Mouse (Mus musculus) layer of hippocampus, adult 9-11 months (tissue): ENCODE measurements around the gene Cdc42ep3.
A peak's percentile ranks its signal among the peaks of the same experiment; 100 is the strongest.

ENCODE experiments used
- DNase-seq: peaks from one replicate; pipeline ENCODE4 v3.0.0; 2022

The Cdc42ep3 gene

GRCm38 (mm10) chr17:79354444-79355270 is at the start of gene Cdc42ep3:
Gene Cdc42ep3, minus strand, starts transcription at chr17:79355091.
- DNase-seq = peak; percentile 44

- no peak for DNase-seq
Measured at GRCm38 (mm10) chr17:79400356-79400755, 45.5 kb upstream of the Cdc42ep3 start.

DNA sequence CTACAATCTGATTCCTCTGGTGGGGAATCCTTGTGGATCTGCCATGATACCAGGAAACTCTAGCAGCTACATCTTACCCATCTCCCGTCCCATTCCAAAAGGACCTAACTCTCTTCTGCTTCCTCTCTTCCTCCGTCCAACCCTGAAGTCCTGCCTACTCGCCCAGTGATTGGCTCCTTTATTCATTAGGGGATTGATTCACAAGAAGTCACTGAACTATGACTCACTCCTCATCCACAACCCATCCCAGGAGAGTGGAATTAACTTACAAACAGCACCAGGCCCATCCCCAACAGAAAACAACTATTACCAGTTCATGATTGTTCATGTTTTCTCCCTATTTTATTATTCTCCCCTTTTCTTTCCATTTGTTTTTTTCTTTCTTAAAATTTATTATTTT is 43.5 kb upstream of the Cdc42ep3 start:
- no peak for DNase-seq

DNA sequence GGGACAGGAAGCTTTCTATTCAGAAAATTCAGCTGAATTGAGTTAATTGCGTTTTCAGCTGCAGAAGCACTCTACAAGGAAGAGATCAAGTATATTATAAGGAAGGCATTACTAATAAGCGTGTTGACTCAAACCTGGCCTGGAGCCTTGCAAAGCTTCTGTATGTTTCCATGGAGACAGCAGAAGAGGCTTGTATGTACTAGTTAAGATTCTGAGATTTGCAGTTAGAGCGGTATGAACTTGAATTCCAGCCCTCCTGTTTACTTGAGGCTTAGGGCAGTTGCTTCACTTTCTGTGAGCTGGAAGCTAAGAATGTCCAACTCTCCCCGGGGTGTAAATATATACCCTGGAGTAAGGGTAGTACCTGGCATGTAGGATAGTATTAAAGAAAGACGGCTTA is 39.9 kb upstream of the Cdc42ep3 start:
- DNase-seq = no peak

DNA sequence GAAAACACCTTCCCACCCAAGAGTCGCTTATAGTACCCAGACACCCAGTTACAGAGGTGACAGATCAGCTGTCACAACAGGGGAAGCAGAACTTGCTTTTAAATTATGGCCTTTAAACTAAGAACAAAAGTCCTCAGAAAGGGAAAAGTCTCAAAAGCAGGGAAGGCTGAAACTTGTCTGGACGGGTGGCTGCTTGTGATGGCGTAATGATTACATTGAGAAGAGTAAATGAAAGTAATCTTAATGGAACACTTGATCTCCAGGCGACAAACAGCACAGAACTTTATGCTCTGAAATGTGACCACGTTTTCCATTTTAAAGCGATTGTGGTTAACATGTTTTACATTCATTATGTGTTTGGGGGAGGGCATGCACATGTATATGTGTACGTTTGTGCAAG is 39.0 kb upstream of the Cdc42ep3 start:
- no peak for DNase-seq

GRCm38 (mm10) chr17:79387465-79388066 is 32.7 kb upstream of the Cdc42ep3 start:
- no peak for DNase-seq

DNA sequence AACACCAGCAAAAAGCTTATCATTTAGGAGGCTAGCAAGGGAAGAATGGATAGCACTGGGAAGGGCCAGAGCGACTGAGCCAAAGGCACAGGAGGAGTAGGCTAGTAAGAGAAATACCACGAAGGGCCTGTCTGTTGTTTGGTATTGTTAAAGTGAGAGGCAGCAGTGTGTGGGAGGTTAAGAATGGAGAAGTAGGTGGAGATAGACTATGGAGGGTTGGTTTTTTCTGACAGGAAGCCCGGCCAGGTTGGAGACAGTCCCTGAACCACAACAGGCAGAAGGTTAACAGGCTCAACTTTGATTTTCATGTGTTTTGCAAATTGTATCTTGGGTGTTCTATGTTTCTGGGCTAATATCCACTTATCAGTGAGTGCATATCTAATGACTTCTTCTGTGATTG is 26.6 kb upstream of the Cdc42ep3 start:
- no peak for DNase-seq

DNA sequence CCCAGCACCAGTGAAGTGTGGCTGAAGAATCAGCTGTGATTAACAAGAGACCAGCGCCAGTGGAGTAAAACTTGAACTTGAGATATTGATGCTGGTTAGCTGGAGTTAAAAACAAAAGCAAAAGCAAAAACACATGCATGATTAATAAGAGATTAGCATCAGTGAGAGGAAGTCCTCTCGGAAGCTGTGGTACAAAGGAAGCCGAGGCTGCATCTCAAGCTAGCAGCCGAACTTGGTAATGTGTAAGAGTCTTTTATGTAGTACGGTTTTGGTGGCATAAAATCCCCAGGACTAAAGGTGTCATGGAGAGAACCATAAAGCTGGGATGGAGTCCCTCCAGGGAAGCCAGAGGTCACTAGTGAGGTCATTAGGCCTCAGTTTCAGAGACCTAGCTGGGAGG is 24.3 kb upstream of the Cdc42ep3 start:
- DNase-seq = no peak

GRCm38 (mm10) chr17:79376434-79377210 is 21.7 kb upstream of the Cdc42ep3 start:
- DNase-seq = no peak

- no peak for DNase-seq
Measured at GRCm38 (mm10) chr17:79372973-79373372, 18.1 kb upstream of the Cdc42ep3 start.

GRCm38 (mm10) chr17:79364749-79365450 is 10.0 kb upstream of the Cdc42ep3 start:
- DNase-seq = no peak

DNA sequence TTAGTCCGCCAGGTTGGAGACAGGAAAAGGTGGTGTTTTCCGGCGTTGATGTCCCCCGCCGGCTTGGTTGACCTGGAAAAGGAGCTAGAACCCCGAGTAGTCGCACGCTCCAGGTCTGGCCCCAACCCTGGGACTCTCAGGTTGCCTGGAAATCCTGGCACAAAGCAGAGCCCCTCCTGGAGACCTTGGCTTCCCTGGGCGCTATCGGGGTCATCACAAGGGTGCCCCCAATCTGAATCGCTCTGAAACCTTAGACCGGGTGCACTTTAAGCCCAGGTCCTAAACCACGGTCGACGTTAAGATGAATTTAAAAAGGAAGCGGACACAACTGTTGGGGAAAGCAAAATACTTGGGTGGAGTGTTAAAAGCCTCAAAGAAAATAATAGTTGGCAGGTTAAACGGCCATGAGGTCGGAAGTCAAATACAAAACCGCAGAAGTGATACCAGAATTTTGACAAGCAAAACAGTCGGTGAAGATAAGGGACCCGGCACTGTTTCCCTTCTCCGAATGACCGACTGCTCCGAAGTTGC is 1.2 kb upstream of the Cdc42ep3 start:
- DNase-seq = no peak

- DNase-seq = peak; percentile 35
Measured at GRCm38 (mm10) chr17:79355271-79355991, 540 bp upstream of the Cdc42ep3 start.

DNA sequence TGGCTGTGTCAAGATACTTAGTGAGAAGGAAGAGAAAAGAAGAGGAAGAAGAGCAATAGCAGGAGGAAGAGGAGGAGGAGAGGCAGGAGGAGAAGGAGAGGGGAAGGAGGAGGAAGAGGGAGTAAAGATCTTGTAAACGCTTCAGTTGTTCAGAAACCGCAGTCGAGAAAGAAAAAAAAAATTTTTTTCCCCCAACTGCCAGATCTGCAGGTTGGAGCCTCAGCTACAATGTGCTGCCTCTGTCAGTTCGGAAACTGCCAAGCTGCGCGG is 782 bp downstream of the Cdc42ep3 start:
- DNase-seq = no peak

- no peak for DNase-seq
Measured at GRCm38 (mm10) chr17:79353446-79354173, 1.3 kb downstream of the Cdc42ep3 start.

DNA sequence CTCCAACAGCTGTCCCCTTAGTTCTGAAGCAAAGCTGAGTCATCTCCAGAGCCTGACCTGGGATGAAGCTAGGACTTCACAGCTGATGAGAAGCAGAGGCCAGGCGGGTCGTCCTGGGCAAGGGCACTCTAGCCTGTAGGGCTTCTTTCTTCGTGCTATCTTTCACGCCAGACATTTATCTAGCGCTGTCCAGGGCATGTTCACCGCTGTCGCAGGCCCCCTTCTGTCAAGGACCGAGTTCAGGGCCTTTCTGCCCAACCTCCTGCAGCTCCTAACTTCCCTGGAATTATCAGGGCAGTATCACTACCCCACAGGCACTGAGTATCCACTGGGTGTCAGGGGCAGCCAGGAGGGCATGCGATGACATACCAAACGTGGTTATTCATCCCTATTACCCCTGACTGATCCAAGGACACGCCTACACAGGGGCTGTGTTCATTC is 4.1 kb downstream of the Cdc42ep3 start:
- no peak for DNase-seq

DNA sequence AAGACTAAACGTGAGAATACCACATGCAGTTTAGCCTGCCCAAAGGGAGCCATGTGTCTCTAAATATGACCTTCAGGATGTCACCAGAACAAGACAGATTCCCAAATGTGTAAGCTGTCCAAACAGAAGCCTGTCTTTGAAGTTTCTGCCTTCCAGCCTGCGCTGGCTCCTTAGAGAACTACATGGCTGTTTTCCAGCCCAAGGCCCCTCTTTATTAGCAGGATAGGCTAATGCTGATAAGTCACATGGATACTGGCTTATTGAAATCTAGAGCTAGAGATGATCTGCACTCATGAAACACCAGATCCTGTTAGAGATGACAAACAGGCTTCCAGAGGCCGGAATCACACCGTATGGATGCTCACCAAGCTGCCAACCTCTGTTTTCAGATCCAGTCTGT is 5.5 kb downstream of the Cdc42ep3 start:
- no peak for DNase-seq

DNA sequence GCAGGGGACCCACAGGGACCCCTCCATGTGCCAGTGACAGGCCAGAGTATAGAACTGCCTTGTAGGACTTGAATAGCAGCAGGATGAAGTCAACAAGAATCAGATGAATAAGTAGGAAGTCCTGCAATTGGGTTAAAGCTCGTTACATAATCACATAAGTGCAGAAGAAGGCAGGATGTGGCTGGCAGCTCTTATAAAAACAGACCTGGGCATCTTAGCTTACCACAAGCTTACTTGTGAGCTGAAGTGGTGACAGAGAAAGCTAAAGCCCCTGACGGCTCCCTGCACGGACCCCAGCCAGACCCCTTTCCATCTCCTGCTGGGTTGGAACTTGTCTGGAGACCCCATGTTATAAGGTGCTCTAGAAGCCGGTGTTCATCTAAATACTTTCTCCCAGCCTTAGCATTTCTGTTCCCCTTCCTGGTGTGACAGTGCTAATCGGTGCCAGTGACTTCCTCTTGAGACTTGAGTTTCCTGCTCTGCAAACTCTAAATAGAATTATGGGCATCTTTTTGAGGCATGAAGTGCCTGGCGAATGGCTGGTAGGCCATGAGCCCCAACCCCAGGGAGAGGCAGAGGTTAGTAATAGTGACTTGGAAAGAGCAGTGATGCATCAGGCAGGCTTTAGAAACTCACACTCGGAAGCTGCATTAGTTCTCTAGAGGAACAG is 6.8 kb downstream of the Cdc42ep3 start:
- no peak for DNase-seq

DNA sequence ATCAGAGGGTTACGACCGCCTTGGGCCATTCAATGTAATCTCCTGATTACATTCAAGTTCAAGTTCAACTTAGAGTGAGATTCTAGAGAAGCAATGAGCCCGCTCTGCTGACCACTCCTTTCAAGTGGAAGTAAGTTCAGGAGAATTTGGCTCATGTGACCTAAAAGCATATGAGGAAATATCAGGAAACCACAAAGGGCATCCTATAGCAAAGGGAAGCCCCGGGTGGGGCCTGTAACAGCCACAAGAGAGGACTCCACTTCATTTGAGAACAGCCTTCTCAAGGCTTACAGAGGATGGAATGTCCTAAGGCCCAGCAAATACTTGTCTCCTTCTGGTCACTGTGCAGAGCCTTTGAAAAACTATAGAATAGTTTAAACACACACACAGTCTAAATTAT is 7.6 kb downstream of the Cdc42ep3 start:
- DNase-seq = no peak

GRCm38 (mm10) chr17:79345001-79345709 is 9.7 kb downstream of the Cdc42ep3 start:
- no peak for DNase-seq
